Mouse (Mus musculus): ENCODE results near the gene Sfrp5. TPM values are rescaled to one million over a fixed set of nuclear protein-coding genes. Genes with fewer than 3 reads are reported as not detected.
A peak's percentile ranks its signal among the peaks of the same experiment; 100 is the strongest.

The Sfrp5 gene
- total and polyA plus RNA-seq, 3 experiments = not detected

DNA sequence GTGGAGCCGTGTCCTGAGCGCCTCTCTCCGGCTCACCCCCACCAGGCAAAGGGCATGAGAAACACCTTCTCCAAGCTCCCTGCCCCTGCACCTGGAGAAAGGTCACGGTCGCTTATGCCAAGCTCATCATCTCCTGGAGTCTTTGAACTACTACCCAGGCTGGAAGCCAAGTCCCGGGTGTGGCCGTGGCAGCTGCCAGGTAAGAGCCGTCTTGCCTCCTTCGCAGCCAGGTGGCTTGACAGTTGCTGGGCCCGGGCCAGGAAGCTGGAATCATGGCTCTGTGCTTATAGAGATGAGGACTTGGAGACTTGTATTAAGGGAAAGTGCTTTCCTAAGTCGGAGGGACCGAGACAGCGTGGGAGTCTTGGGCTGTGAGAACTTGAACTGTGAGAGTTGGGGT, 28.9 kb upstream of the Sfrp5 start:
- H3K4me1 ChIP-seq (ENCODE audit: control insufficient read depth in 1 of 2, insufficient read depth in 2 of 2) = peaks cover 0 to 35% of the 10 kb centered on the region in 2 experiments; a peak in 2 of 4 replicates
- DNase-seq (ENCODE audit: extremely low read depth) = no peak
- dilution Hi-C loops (cut with MboI; ENCODE audit: extremely low pct_ligation_motif_present, extremely low pct_unique_long_range_greater_than_20kb, low sequenced_read_pairs) (no loop called here), in situ Hi-C loops (cut with MboI; ENCODE audit: low pct_ligation_motif_present, low pct_unique_long_range_greater_than_20kb, low sequenced_read_pairs) (no loop called here)
- H3K9ac ChIP-seq (ENCODE audit: insufficient read depth, low read depth) = no peak overlapping the region
- no peak overlapping the region for H3K27ac ChIP-seq (ENCODE audit: insufficient read depth, low read depth)
- H3K4me3 ChIP-seq (replicated peaks in 1 of 3; ENCODE audit: low read depth in 2 of 3, low read length in 2 of 3, poor library complexity in 1 of 3) = no peak overlapping the region
- no peaks in the 10 kb centered on the region for H3K36me3 ChIP-seq (replicated peaks in 1 of 2; ENCODE audit: control insufficient read depth in 1 of 2, insufficient read depth in 1 of 2, low read length in 1 of 2)
- H3K27me3 ChIP-seq (replicated peaks) = no peaks in the 10 kb centered on the region
- no peaks in the 10 kb centered on the region for H3K9me3 ChIP-seq (replicated peaks; ENCODE audit: low read length)
- no peaks in the 10 kb centered on the region for H3K79me2 ChIP-seq (replicated peaks; ENCODE audit: control insufficient read depth, extremely low read depth, insufficient read depth, poor library complexity, severe bottlenecking)
- H3K4me2 ChIP-seq (ENCODE audit: insufficient read depth, low read depth, poor library complexity, severe bottlenecking) = no peak overlapping the region
- no peak for TF ChIP-seq JUN (IDR thresholded peaks at IDR 0.05; ENCODE audit: insufficient read depth, low read depth, low read length)

DNA sequence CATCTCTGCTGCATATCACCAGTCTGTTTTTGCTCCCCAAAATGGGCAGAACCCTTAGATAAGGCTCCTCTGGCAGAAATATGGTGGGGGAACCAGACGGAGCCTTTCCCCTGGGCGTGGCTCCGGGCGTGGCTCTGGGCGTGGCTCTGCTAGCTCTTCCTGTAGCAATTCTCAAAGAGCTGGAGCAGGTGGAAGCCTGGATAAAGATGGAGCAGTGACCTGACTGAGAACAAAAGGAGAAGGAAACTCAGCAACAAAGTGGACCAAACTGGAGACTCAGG, 28.2 kb upstream of the Sfrp5 start:
- Histone ChIP-seq H3K4me2 (ENCODE audit: insufficient read depth, low read depth, poor library complexity, severe bottlenecking) (peak overlapping the region; percentile 67), H3K9ac (ENCODE audit: insufficient read depth, low read depth) (no peak overlapping the region), H3K9me3 (replicated peaks; ENCODE audit: low read length) (no peaks in the 10 kb centered on the region), H3K4me3 (replicated peaks in 1 of 3; ENCODE audit: low read depth in 2 of 3, low read length in 2 of 3, poor library complexity in 1 of 3) (peak overlapping the region in 2 of 3 experiments; percentile 26 to 37), H3K79me2 (replicated peaks; ENCODE audit: control insufficient read depth, extremely low read depth, insufficient read depth, poor library complexity, severe bottlenecking) (no peaks in the 10 kb centered on the region), H3K27me3 (replicated peaks) (no peaks in the 10 kb centered on the region), H3K36me3 (replicated peaks in 1 of 2; ENCODE audit: control insufficient read depth in 1 of 2, insufficient read depth in 1 of 2, low read length in 1 of 2) (no peaks in the 10 kb centered on the region), H3K27ac (ENCODE audit: insufficient read depth, low read depth) (no peak overlapping the region), H3K4me1 (ENCODE audit: control insufficient read depth in 1 of 2, insufficient read depth in 2 of 2) (peaks cover 0 to 38% of the 10 kb centered on the region in 2 experiments; a peak in 2 of 4 replicates)
- TF ChIP-seq USF2 (conservative IDR thresholded peaks at IDR 0.05; ENCODE audit: low read depth, low read length) (no peak), POLR2A (IDR thresholded peaks at IDR 0.05; ENCODE audit: low read depth, low read length) (no peak; the same call in 1 of the 2 replicates), ZNF384 (IDR thresholded peaks at IDR 0.05; ENCODE audit: low read depth, low read length) (no peak), PAX5 (IDR thresholded peaks at IDR 0.05; ENCODE audit: low read length) (no peak), ETS1 (conservative IDR thresholded peaks at IDR 0.05; ENCODE audit: low read depth, low read length) (no peak), ZMIZ1 (IDR thresholded peaks at IDR 0.05; ENCODE audit: low read depth, low read length) (no peak), CHD1 (IDR thresholded peaks at IDR 0.05; ENCODE audit: low read depth, low read length) (no peak), CTCF (conservative IDR thresholded peaks at IDR 0.05 in 1 of 2, IDR thresholded peaks at IDR 0.05 in 1 of 2; ENCODE audit: low read depth in 2 of 2, low read length in 2 of 2) (no peak), EP300 (IDR thresholded peaks at IDR 0.05; ENCODE audit: low read length) (no peak), ELF1 (IDR thresholded peaks at IDR 0.05; ENCODE audit: low read depth, low read length) (no peak), TBP (conservative IDR thresholded peaks at IDR 0.05; ENCODE audit: low read depth, low read length) (no peak), BHLHE40 (IDR thresholded peaks at IDR 0.05; ENCODE audit: low read depth, low read length) (no peak)
- in situ Hi-C loops (cut with MboI; ENCODE audit: low pct_ligation_motif_present, low pct_unique_long_range_greater_than_20kb, low sequenced_read_pairs) (no loop called here), dilution Hi-C loops (cut with MboI; ENCODE audit: extremely low pct_ligation_motif_present, extremely low pct_unique_long_range_greater_than_20kb, low sequenced_read_pairs) (no loop called here)
- no peak for DNase-seq (ENCODE audit: extremely low read depth)

- Histone ChIP-seq H3K4me2 (ENCODE audit: insufficient read depth, low read depth, poor library complexity, severe bottlenecking) (peak overlapping the region; percentile 67), H3K4me1 (ENCODE audit: control insufficient read depth in 1 of 2, insufficient read depth in 2 of 2) (peaks cover 0 to 38% of the 10 kb centered on the region in 2 experiments; a peak in 2 of 4 replicates), H3K36me3 (replicated peaks in 1 of 2; ENCODE audit: control insufficient read depth in 1 of 2, insufficient read depth in 1 of 2, low read length in 1 of 2) (no peaks in the 10 kb centered on the region), H3K27ac (ENCODE audit: insufficient read depth, low read depth) (no peak overlapping the region), H3K9ac (ENCODE audit: insufficient read depth, low read depth) (no peak overlapping the region), H3K27me3 (replicated peaks) (no peaks in the 10 kb centered on the region), H3K4me3 (replicated peaks in 1 of 3; ENCODE audit: low read depth in 2 of 3, low read length in 2 of 3, poor library complexity in 1 of 3) (peak overlapping the region in 2 of 3 experiments; percentile 26 to 37), H3K79me2 (replicated peaks; ENCODE audit: control insufficient read depth, extremely low read depth, insufficient read depth, poor library complexity, severe bottlenecking) (no peaks in the 10 kb centered on the region), H3K9me3 (replicated peaks; ENCODE audit: low read length) (no peaks in the 10 kb centered on the region)
- dilution Hi-C loops (cut with MboI; ENCODE audit: extremely low pct_ligation_motif_present, extremely low pct_unique_long_range_greater_than_20kb, low sequenced_read_pairs) = no loop called here
- no peak for TF ChIP-seq MYC (IDR thresholded peaks at IDR 0.05; ENCODE audit: low read depth, low read length)
- TF ChIP-seq MAFK (IDR thresholded peaks at IDR 0.05; ENCODE audit: insufficient replicate concordance, low read length) = no peak
- in situ Hi-C loops (cut with MboI; ENCODE audit: low pct_ligation_motif_present, low pct_unique_long_range_greater_than_20kb, low sequenced_read_pairs) = no loop called here
- no peak for DNase-seq (ENCODE audit: extremely low read depth)
These were observed 27.6 kb upstream of the Sfrp5 start for GRCm38 (mm10) chr19:42229499-42230287.

Measured in CH12.LX (cell line).